Mouse (Mus musculus): Measurements from ENCODE around the gene Adcy7. TPM values are rescaled to one million over a fixed set of nuclear protein-coding genes. Genes with fewer than 3 reads are reported as not detected.

Gene Adcy7
- total and polyA plus RNA-seq, 2 experiments = 1.6 to 2.1 TPM

- TF ChIP-seq CTCF (IDR thresholded peaks at IDR 0.05; ENCODE audit: low read depth, low read length) (no peak), POLR2A (IDR thresholded peaks at IDR 0.05; ENCODE audit: extremely low read depth, insufficient read depth, low read length) (no peak)
- H3K27me3 ChIP-seq (ENCODE audit: control insufficient read depth, insufficient read depth, low read length) = no peaks in the 10 kb centered on the region
- 74% methylated on average over 6 of the region's 6 CpGs for WGBS
Measured at GRCm38 (mm10) chr8:88258024-88258423, 14.2 kb upstream of the Adcy7 start.

GRCm38 (mm10) chr8:88258544-88258943, 13.7 kb upstream of the Adcy7 start:
- no peak for DNase-seq (ENCODE audit: extremely low read depth, low read depth, low spot score)
- Histone ChIP-seq H3K27me3 (ENCODE audit: control insufficient read depth, insufficient read depth, low read length) (no peaks in the 10 kb centered on the region), H3K4me3 (ENCODE audit: insufficient read depth, low read depth, low read length) (no peak overlapping the region), H3K4me1 (ENCODE audit: control insufficient read depth, insufficient read depth, low read length) (no peaks in the 10 kb centered on the region), H3K9ac (ENCODE audit: low read depth, low read length) (no peak overlapping the region), H3K36me3 (ENCODE audit: control insufficient read depth, insufficient read depth, low read length) (peaks cover 34% of the 10 kb centered on the region; the same call in 1 of the 2 replicates), H3K27ac (replicated peaks; ENCODE audit: insufficient read depth, low read depth, low read length) (no peak overlapping the region), H3K79me2 (ENCODE audit: control insufficient read depth, insufficient read depth, low read length) (no peaks in the 10 kb centered on the region)
- TF ChIP-seq CTCF (IDR thresholded peaks at IDR 0.05; ENCODE audit: low read depth, low read length) = no peak
- TF ChIP-seq POLR2A (IDR thresholded peaks at IDR 0.05; ENCODE audit: extremely low read depth, insufficient read depth, low read length) = no peak
- 91% methylated on average over 11 of the region's 11 CpGs for WGBS

More at GRCm38 (mm10) chr8:88258024-88258423, 14.2 kb upstream of the Adcy7 start:
- H3K27ac ChIP-seq (replicated peaks; ENCODE audit: insufficient read depth, low read depth, low read length) = no peak overlapping the region
- no peak overlapping the region for H3K4me3 ChIP-seq (ENCODE audit: insufficient read depth, low read depth, low read length)
- no peaks in the 10 kb centered on the region for H3K4me1 ChIP-seq (ENCODE audit: control insufficient read depth, insufficient read depth, low read length)
- H3K9ac ChIP-seq (ENCODE audit: low read depth, low read length) = no peak overlapping the region
- H3K36me3 ChIP-seq (ENCODE audit: control insufficient read depth, insufficient read depth, low read length) = peaks cover 35% of the 10 kb centered on the region; the same call in 1 of the 2 replicates
- DNase-seq (ENCODE audit: extremely low read depth, low read depth, low spot score) = no peak
- no peaks in the 10 kb centered on the region for H3K79me2 ChIP-seq (ENCODE audit: control insufficient read depth, insufficient read depth, low read length)

GRCm38 (mm10) chr8:88260466-88260980, 11.7 kb upstream of the Adcy7 start:
- no peaks in the 10 kb centered on the region for H3K27me3 ChIP-seq (ENCODE audit: control insufficient read depth, insufficient read depth, low read length)
- DNase-seq (ENCODE audit: extremely low read depth, low read depth, low spot score) = peak; percentile 33
- no peaks in the 10 kb centered on the region for H3K79me2 ChIP-seq (ENCODE audit: control insufficient read depth, insufficient read depth, low read length)
- no peak overlapping the region for H3K9ac ChIP-seq (ENCODE audit: low read depth, low read length)
- no peak overlapping the region for H3K27ac ChIP-seq (replicated peaks; ENCODE audit: insufficient read depth, low read depth, low read length)
- peaks cover 21% of the 10 kb centered on the region; the same call in 1 of the 2 replicates for H3K36me3 ChIP-seq (ENCODE audit: control insufficient read depth, insufficient read depth, low read length)
- H3K4me1 ChIP-seq (ENCODE audit: control insufficient read depth, insufficient read depth, low read length) = no peaks in the 10 kb centered on the region
- 65% methylated on average over 7 of the region's 7 CpGs for WGBS
- no peak for TF ChIP-seq POLR2A (IDR thresholded peaks at IDR 0.05; ENCODE audit: extremely low read depth, insufficient read depth, low read length)
- no peak for TF ChIP-seq CTCF (IDR thresholded peaks at IDR 0.05; ENCODE audit: low read depth, low read length)
- H3K4me3 ChIP-seq (ENCODE audit: insufficient read depth, low read depth, low read length) = no peak overlapping the region

- Histone ChIP-seq H3K36me3 (ENCODE audit: control insufficient read depth, insufficient read depth, low read length) (peaks cover 6% of the 10 kb centered on the region; the same call in 1 of the 2 replicates), H3K79me2 (ENCODE audit: control insufficient read depth, insufficient read depth, low read length) (no peaks in the 10 kb centered on the region), H3K27me3 (ENCODE audit: control insufficient read depth, insufficient read depth, low read length) (no peaks in the 10 kb centered on the region), H3K9ac (ENCODE audit: low read depth, low read length) (no peak overlapping the region), H3K4me3 (ENCODE audit: insufficient read depth, low read depth, low read length) (no peak overlapping the region), H3K4me1 (ENCODE audit: control insufficient read depth, insufficient read depth, low read length) (no peaks in the 10 kb centered on the region), H3K27ac (replicated peaks; ENCODE audit: insufficient read depth, low read depth, low read length) (no peak overlapping the region)
- whole genome bisulfite sequencing = 70% methylated on average over 14 of the region's 14 CpGs
- TF ChIP-seq CTCF (IDR thresholded peaks at IDR 0.05; ENCODE audit: low read depth, low read length) = no peak
- no peak for TF ChIP-seq POLR2A (IDR thresholded peaks at IDR 0.05; ENCODE audit: extremely low read depth, insufficient read depth, low read length)
- DNase-seq (ENCODE audit: extremely low read depth, low read depth, low spot score) = no peak
Measured at GRCm38 (mm10) chr8:88262831-88263635, 9.2 kb upstream of the Adcy7 start.

GRCm38 (mm10) chr8:88265511-88265910, 6.7 kb upstream of the Adcy7 start:
- Histone ChIP-seq H3K36me3 (ENCODE audit: control insufficient read depth, insufficient read depth, low read length) (no peaks in the 10 kb centered on the region), H3K79me2 (ENCODE audit: control insufficient read depth, insufficient read depth, low read length) (no peaks in the 10 kb centered on the region), H3K9ac (ENCODE audit: low read depth, low read length) (no peak overlapping the region), H3K27ac (replicated peaks; ENCODE audit: insufficient read depth, low read depth, low read length) (no peak overlapping the region), H3K4me1 (ENCODE audit: control insufficient read depth, insufficient read depth, low read length) (no peaks in the 10 kb centered on the region), H3K27me3 (ENCODE audit: control insufficient read depth, insufficient read depth, low read length) (no peaks in the 10 kb centered on the region), H3K4me3 (ENCODE audit: insufficient read depth, low read depth, low read length) (no peak overlapping the region)
- DNase-seq (ENCODE audit: extremely low read depth, low read depth, low spot score) = no peak
- TF ChIP-seq POLR2A (IDR thresholded peaks at IDR 0.05; ENCODE audit: extremely low read depth, insufficient read depth, low read length) = no peak
- no peak for TF ChIP-seq CTCF (IDR thresholded peaks at IDR 0.05; ENCODE audit: low read depth, low read length)
- 42% methylated on average over 2 of the region's 2 CpGs for WGBS
